Mouse (Mus musculus) erythroblast, embryonic 14.5 days (primary cell): ENCODE measurements around the gene Nr2f2. TPM values are rescaled to one million over a fixed set of nuclear protein-coding genes. Genes with fewer than 3 reads are reported as not detected.

ENCODE experiments used
- H3K27me3 ChIP-seq: 2 replicates; pipeline ENCODE4 v1.6.1; 2012; ENCODE audit warnings: inconsistent platforms; ENCODE audit not compliant: control insufficient read depth
- H3K36me3 ChIP-seq: 2 replicates; pipeline ENCODE4 v1.6.1; 2012; ENCODE audit warnings: mild to moderate bottlenecking, inconsistent platforms; ENCODE audit not compliant: control insufficient read depth
- H3K4me1 ChIP-seq: 2 replicates; pipeline ENCODE4 v1.6.1; 2012; ENCODE audit warnings: inconsistent platforms; ENCODE audit not compliant: control insufficient read depth
- H3K4me3 ChIP-seq: replicated peaks from 2 replicates; pipeline ENCODE3; 2012; ENCODE audit warnings: moderate library complexity, mild to moderate bottlenecking, inconsistent platforms
- H3K9me3 ChIP-seq: 2 replicates; pipeline ENCODE4 v1.6.1; 2012; ENCODE audit warnings: low read length, inconsistent platforms, mixed read lengths; ENCODE audit not compliant: control insufficient read depth
- GATA1 ChIP-seq: IDR thresholded peaks from 2 replicates; pipeline ENCODE4 v1.6.1; 2012; ENCODE audit warnings: low read length, inconsistent platforms, mixed read lengths
- TAL1 ChIP-seq: IDR thresholded peaks from 3 replicates; pipeline ENCODE4 v1.6.1; 2012; ENCODE audit warnings: low read length, inconsistent platforms, mixed read lengths
- polyA plus RNA-seq: library from polyadenylated mRNA; stranded (reverse); fragments of >175 nt; gene quantifications from 2 replicates; pipeline ENCODE4 v1.2.3, GENCODE M21; 2012

Gene Nr2f2
- polyA plus RNA-seq, 1 experiment, result not detected

DNA sequence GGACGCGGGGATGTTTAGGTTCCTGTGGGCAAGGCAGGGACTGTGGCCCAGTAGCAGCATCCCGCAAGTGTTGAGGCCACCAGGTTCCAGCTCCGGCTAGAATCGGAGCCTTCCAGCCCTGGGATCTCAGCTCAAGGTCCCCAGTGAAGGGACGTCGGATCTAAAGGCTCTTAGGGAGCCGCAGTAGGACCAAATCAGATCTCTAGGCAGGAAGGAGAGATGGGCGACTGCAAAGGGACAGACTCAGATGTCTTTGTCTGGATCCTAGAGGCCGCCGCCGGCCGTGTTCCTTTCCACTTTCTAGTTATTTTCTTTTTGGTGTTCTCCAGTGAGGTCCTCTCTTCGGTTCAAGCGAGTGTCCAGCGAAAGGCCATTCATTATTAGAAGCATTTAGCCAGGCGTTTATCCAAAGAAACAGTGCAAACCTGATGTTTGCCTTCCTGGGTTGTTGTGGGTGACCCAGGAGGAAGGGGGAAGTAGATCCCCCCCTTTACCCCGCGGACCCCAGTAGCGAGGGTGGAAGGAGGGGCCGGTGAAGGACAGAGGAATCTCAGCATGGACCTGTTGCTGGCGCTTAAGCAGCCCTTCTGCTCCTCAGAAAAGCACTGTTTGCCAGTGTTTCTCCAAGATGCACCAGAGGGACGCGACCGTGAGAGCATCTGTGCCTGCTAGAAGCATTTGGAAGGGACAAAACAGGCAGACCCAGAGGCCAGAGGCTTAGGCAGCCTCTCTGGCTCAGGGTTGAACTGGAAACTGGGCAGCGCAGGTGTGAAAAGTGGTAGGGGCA is 34.3 kb downstream of the Nr2f2 start:
- Histone ChIP-seq H3K4me1 (no peaks in the 10 kb centered on the region), H3K4me3 (no peak overlapping the region), H3K27me3 (peaks cover 96% of the 10 kb centered on the region), H3K9me3 (no peaks in the 10 kb centered on the region), H3K36me3 (no peaks in the 10 kb centered on the region)
- TF ChIP-seq GATA1 (no peak), TAL1 (no peak)

DNA sequence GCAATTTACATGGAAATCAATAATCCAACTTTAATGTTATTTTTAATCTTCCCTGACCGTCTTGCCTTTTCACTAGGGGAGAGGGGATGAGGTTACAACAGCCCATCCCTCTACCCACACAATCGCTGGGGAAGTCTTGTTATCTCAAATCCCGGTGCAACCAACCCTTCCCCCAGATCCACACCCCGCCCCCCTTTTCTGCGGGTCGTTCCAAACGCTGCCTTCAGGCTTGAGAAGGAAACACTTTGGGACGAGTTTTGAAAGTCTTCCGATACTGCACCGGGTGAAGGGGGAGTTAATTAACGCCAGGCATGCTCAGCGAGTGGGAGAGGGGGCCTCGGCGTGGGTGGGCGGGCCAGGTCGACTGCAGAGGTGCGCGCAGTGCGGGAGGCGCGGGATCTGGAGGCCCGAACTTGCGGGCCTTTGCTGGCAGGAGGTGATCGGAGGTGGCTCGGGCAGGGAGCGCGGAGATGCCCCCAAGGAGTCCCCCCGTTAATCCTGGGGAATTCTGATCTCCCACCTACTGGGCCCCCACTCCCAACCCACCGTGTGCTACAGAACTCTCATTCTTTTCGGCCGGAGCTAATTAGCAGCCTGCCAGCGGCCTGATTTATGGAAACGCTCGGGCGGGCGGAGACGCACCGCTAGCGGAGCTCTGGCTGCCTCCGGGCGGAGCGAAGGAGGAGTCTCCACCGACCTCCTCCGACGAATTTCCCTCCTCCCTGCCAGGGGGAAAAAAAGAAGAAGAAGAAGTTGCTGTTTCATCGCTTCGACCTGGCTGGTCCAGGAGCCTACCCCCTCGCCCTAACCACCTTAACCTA is 35.1 kb downstream of the Nr2f2 start:
- no peak for TF ChIP-seq GATA1
- no peak for TF ChIP-seq TAL1
- H3K9me3 ChIP-seq, result no peaks in the 10 kb centered on the region
- no peaks in the 10 kb centered on the region for H3K36me3 ChIP-seq
- H3K4me3 ChIP-seq, result no peak overlapping the region
- peaks cover 96% of the 10 kb centered on the region for H3K27me3 ChIP-seq
- no peaks in the 10 kb centered on the region for H3K4me1 ChIP-seq

DNA sequence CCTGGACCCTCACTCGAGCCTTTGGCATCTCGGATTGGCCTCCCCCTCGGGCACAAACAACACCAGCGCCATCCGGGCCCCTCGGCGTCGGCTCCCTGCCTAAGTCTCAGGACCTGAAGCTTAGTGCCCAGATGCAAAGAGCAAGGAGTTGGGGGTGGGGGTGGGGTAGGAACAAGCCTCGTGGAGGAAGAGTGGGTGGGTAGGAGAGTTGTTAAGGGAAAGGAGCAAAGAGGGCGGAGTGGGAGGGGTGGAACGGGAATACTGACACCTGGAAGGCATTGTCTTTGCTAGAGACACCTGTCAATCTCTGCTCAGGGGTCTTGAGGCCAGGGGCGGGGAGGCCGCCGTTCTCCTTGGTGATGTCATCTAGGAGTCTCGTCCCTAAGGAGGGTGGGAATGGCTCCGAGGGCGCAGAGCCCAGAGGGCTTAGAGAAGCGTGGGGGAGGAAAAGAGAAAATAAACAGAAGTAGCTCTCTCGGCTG is 35.7 kb downstream of the Nr2f2 start:
- H3K4me3 ChIP-seq, result no peak overlapping the region
- TF ChIP-seq GATA1 (no peak), TAL1 (no peak)
- peaks cover 96% of the 10 kb centered on the region for H3K27me3 ChIP-seq
- no peaks in the 10 kb centered on the region for H3K9me3 ChIP-seq
- no peaks in the 10 kb centered on the region for H3K4me1 ChIP-seq
- no peaks in the 10 kb centered on the region for H3K36me3 ChIP-seq

DNA sequence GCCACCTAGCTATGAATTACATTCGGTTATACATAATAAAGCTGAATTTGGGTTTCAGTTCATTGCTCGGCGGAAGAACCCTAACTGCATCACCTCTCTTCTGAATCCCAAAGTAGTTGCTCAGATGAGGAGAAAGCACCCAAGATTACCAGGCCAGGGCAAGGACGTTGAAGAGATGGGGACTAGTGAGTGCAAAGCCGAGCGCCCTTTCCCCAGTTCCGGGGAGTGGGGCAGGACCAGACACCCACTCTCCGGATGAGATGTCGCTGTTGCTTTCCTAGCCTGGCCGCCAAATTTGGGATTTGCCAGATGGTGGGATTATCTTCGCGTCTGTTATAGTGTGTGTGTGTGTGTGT is 36.4 kb downstream of the Nr2f2 start:
- no peaks in the 10 kb centered on the region for H3K36me3 ChIP-seq
- no peaks in the 10 kb centered on the region for H3K4me1 ChIP-seq
- TF ChIP-seq GATA1 (no peak), TAL1 (no peak)
- H3K9me3 ChIP-seq, result no peaks in the 10 kb centered on the region
- H3K27me3 ChIP-seq, result peaks cover 96% of the 10 kb centered on the region
- no peak overlapping the region for H3K4me3 ChIP-seq

DNA sequence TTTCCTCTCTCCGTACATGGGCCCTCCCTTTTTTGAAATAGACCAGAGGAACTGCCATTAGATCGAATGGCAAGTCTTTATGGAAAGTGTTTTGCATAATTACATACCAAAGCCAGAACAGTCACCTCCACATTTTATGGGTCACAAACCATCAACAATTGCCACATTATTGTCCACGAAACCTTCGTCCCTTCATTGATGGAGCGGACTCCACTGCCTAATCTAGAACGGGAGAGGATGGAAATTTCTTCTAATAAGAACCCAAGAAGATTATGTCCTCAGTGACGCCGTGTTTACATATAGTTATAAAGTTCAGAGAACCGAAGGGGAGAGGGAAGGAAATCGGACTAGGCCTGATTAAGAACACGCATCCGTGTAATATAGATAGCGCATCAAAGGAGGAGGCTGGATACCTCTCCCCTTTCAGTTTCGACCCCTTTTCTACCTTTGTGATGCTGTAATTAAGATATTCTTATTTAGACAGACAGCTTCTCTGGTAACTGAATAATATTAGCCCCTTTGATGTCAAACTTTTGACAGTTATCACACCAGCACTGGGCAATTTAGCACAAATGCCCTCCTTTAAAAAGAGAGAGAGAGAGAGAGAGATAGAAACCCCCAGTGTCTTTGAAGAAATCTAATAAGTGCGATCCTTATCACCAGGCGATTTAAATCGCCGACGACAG is 36.9 kb downstream of the Nr2f2 start:
- Histone ChIP-seq H3K4me1 (no peaks in the 10 kb centered on the region), H3K27me3 (peaks cover 96% of the 10 kb centered on the region), H3K36me3 (no peaks in the 10 kb centered on the region), H3K9me3 (no peaks in the 10 kb centered on the region), H3K4me3 (no peak overlapping the region)
- TF ChIP-seq GATA1 (no peak), TAL1 (no peak)

DNA sequence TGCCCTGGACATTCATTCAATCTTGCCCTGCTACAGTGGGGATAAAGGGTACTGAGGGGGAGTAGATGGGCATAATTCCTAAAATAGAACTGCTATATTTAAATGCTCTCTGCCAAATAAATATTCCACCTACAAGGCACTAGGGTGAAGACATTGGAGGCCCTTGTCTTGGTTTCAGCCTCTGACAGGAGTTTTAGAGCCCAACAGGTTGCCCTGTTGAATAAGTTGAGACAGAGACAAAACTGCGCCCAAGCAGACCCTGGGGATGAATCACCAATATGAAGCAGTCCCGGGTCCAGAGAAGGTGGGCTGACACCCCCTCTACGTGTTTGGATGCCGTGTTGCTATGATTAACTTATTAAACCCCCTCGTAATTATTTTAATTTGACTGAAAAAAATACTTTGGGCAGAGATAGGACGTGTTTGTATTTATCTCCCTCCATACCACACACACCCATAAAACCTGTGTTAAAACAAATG is 37.5 kb downstream of the Nr2f2 start:
- TF ChIP-seq GATA1 (no peak), TAL1 (no peak)
- Histone ChIP-seq H3K4me3 (no peak overlapping the region), H3K27me3 (peaks cover 98% of the 10 kb centered on the region), H3K36me3 (no peaks in the 10 kb centered on the region), H3K9me3 (no peaks in the 10 kb centered on the region), H3K4me1 (no peaks in the 10 kb centered on the region)

DNA sequence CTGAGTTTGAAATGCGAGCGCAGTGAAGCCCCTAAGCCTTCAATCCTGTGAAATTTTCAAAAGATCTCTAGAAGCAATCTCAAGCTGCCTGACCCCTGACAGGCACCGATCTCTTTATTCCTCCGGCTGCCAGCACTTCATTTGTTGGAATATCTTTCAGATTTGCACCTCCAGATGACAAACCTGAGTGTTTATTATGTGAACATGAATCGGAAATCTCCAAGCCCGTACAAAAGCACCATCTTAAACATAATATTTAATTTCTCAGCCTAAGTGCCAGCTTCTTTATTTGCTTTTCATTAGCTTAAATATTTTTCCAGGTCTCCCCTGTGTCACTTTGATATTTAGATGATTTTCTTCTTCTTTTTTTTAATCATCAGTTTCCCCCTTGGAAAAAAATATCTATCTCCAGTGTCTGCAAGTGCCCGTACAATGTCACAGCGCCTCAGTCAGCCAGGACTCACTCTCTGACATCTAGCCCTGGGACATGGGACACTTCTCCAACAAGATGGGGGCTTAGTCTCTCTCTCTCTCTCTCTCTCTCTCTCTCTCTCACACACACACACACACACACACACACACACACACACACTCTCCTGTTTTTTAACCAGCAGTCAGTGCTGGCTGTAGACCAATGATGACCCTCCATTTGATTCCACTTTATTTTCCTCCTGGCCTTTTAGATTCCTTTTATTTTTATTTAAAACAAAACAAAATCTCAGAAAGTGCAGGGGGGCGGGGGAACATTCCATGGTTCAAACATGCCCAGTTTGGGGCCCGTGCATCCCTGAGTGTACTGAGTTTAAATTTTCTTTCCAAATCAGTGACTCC is 38.1 kb downstream of the Nr2f2 start:
- H3K9me3 ChIP-seq, result no peaks in the 10 kb centered on the region
- H3K4me3 ChIP-seq, result no peak overlapping the region
- H3K36me3 ChIP-seq, result no peaks in the 10 kb centered on the region
- no peak for TF ChIP-seq GATA1
- no peaks in the 10 kb centered on the region for H3K4me1 ChIP-seq
- peaks cover 98% of the 10 kb centered on the region for H3K27me3 ChIP-seq

DNA sequence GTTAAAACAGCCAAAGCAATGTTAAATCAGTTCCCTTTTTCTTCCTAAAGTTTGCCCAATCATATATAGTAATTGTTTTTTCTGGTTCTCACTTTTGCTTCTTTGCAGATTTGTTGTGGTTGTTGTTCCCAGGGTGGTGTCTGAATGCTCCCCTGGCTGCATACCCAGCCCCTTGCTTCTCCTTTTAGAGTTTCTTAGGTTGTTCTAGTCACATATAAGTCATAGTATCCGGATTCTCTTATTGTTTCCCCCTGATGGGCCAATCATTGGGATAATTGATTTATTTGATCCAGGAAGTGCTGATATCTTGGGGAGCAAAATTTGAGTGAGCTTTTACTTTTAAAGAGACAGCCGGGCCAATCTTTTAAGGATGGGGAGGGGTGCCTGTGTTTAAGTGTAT is 39.3 kb downstream of the Nr2f2 start:
- TF ChIP-seq TAL1 (no peak), GATA1 (no peak)
- peaks cover 94% of the 10 kb centered on the region for H3K27me3 ChIP-seq

More for the DNA sequence above, 39.3 kb downstream of the Nr2f2 start:
- Histone ChIP-seq H3K9me3 (no peaks in the 10 kb centered on the region), H3K4me1 (no peaks in the 10 kb centered on the region), H3K36me3 (no peaks in the 10 kb centered on the region), H3K4me3 (no peak overlapping the region)
